Mouse (Mus musculus) limb, embryonic 12.5 days (tissue): ENCODE measurements at regions not wholly inside any gene's neighbourhood (a gene's known extent, or its start where the extent isn't known, plus 50 kb on each side); places are given as distances from the start of the nearest gene placed in this dataset.

ENCODE experiments used
- ATAC-seq: fragments of 200-750 bp; cut with Nextera tagmentation; 2 replicates; pipeline ENCODE4 v1.8.0; 2017; ENCODE audit warnings: low read depth, moderate TSS enrichment; ENCODE audit not compliant: insufficient number of reproducible peaks, insufficient read depth, low FRiP score, low TSS enrichment
- H3K27ac ChIP-seq: fragments of 300-500 bp; sonication (generic); 2 replicates; pipeline ENCODE4 v1.5.1; 2016; ENCODE audit warnings: mild to moderate bottlenecking, moderate library complexity
- H3K27me3 ChIP-seq: fragments of 300-500 bp; sonication (generic); 2 replicates; pipeline ENCODE4 v1.6.1; 2016; ENCODE audit warnings: mild to moderate bottlenecking, moderate library complexity
- H3K36me3 ChIP-seq: fragments of 300-500 bp; sonication (generic); 2 replicates; pipeline ENCODE4 v1.6.1; 2016; ENCODE audit warnings: mild to moderate bottlenecking, moderate library complexity
- H3K4me1 ChIP-seq: fragments of 300-500 bp; sonication (generic); replicated peaks from 2 replicates; pipeline ENCODE4 v1.6.1; 2016
- H3K4me2 ChIP-seq: fragments of 300-500 bp; sonication (generic); 2 replicates; pipeline ENCODE4 v1.6.1; 2016; ENCODE audit warnings: mild to moderate bottlenecking, moderate library complexity
- H3K4me3 ChIP-seq: fragments of 300-500 bp; sonication (generic); replicated peaks from 2 replicates; pipeline ENCODE4 v1.5.1; 2016; ENCODE audit warnings: mild to moderate bottlenecking
- H3K9ac ChIP-seq: fragments of 300-500 bp; sonication (generic); replicated peaks from 2 replicates; pipeline ENCODE4 v1.6.1; 2016; ENCODE audit warnings: mild to moderate bottlenecking, moderate library complexity
- H3K9me3 ChIP-seq: fragments of 300-500 bp; sonication (generic); 2 replicates; pipeline ENCODE4 v1.6.1; 2016; ENCODE audit warnings: mild to moderate bottlenecking, moderate library complexity
- WGBS: fragments of 180-500 bp; shearing (Covaris S2); methylation state at CpG from one replicate; pipeline ENCODE4 v1.1.7; 2016; 5-methylcytosine and 5-hydroxymethylcytosine counted together

GRCm38 (mm10) chr13:16762727-16763512, 751.3 kb downstream of the Inhba start:
- WGBS: 67% methylated on average over 8 of the region's 8 CpGs

GRCm38 (mm10) chr13:16763746-16764145, 752.1 kb downstream of the Inhba start:
- H3K4me2 ChIP-seq: no peak overlapping the region
- no peak overlapping the region for H3K9ac ChIP-seq
- no peaks in the 10 kb centered on the region; the same call in 1 of the 2 replicates for H3K4me1 ChIP-seq
- no peaks in the 10 kb centered on the region for H3K36me3 ChIP-seq
- no peaks in the 10 kb centered on the region for H3K27me3 ChIP-seq
- no peaks in the 10 kb centered on the region for H3K9me3 ChIP-seq
- no peak; the same call in 1 of the 2 replicates for ATAC-seq
- no peak overlapping the region for H3K4me3 ChIP-seq
- WGBS: 7% methylated on average over 2 of the region's 2 CpGs
- H3K27ac ChIP-seq: no peak overlapping the region

More at GRCm38 (mm10) chr13:16762727-16763512, 751.3 kb downstream of the Inhba start:
- Histone ChIP-seq H3K4me1 (no peaks in the 10 kb centered on the region; the same call in 1 of the 2 replicates), H3K36me3 (no peaks in the 10 kb centered on the region), H3K4me3 (no peak overlapping the region), H3K27me3 (no peaks in the 10 kb centered on the region), H3K9ac (no peak overlapping the region), H3K4me2 (no peak overlapping the region), H3K27ac (no peak overlapping the region), H3K9me3 (no peaks in the 10 kb centered on the region)
- no peak for ATAC-seq

- H3K36me3 ChIP-seq: no peaks in the 10 kb centered on the region
- no peaks in the 10 kb centered on the region for H3K9me3 ChIP-seq
- H3K27me3 ChIP-seq: no peaks in the 10 kb centered on the region
- H3K4me3 ChIP-seq: no peak overlapping the region
- no peak overlapping the region for H3K4me2 ChIP-seq
- no peak overlapping the region for H3K27ac ChIP-seq
- no peak overlapping the region for H3K9ac ChIP-seq
- no peak for ATAC-seq
- peaks cover 14% of the 10 kb centered on the region; the same call in 1 of the 2 replicates for H3K4me1 ChIP-seq
- WGBS: 53% methylated on average over 2 of the region's 2 CpGs
Observed at GRCm38 (mm10) chr13:16769409-16769808, 757.8 kb downstream of the Inhba start.

GRCm38 (mm10) chr13:16769848-16770422, 758.3 kb downstream of the Inhba start:
- peaks cover 14% of the 10 kb centered on the region; the same call in 1 of the 2 replicates for H3K4me1 ChIP-seq
- no peaks in the 10 kb centered on the region for H3K36me3 ChIP-seq
- 35% methylated on average over 6 of the region's 6 CpGs for WGBS
- H3K4me3 ChIP-seq: no peak overlapping the region
- peak; percentile 81 for ATAC-seq
- no peak overlapping the region for H3K4me2 ChIP-seq
- H3K9me3 ChIP-seq: no peaks in the 10 kb centered on the region
- H3K27ac ChIP-seq: no peak overlapping the region
- no peaks in the 10 kb centered on the region for H3K27me3 ChIP-seq
- H3K9ac ChIP-seq: no peak overlapping the region

GRCm38 (mm10) chr13:16771845-16772244, 760.2 kb downstream of the Inhba start:
- Histone ChIP-seq H3K27me3 (no peaks in the 10 kb centered on the region), H3K9me3 (no peaks in the 10 kb centered on the region), H3K9ac (no peak overlapping the region), H3K4me1 (peaks cover 14% of the 10 kb centered on the region; the same call in 1 of the 2 replicates), H3K36me3 (no peaks in the 10 kb centered on the region), H3K27ac (no peak overlapping the region), H3K4me3 (no peak overlapping the region), H3K4me2 (no peak overlapping the region)
- no peak for ATAC-seq
- 88% methylated on average over 4 of the region's 4 CpGs for WGBS

- Histone ChIP-seq H3K36me3 (no peaks in the 10 kb centered on the region), H3K4me1 (peaks cover 5% of the 10 kb centered on the region), H3K4me3 (no peak overlapping the region), H3K27ac (no peak overlapping the region), H3K4me2 (no peak overlapping the region), H3K9me3 (no peaks in the 10 kb centered on the region), H3K9ac (no peak overlapping the region), H3K27me3 (no peaks in the 10 kb centered on the region)
- no peak for ATAC-seq
- 60% methylated on average over 3 of the region's 3 CpGs for WGBS
Observed at GRCm38 (mm10) chr13:16805560-16805959, 793.9 kb downstream of the Inhba start.
